Mouse (Mus musculus): ENCODE results near the gene Mbl1. TPM values are rescaled to one million over a fixed set of nuclear protein-coding genes. Genes with fewer than 3 reads are reported as not detected.

Mbl1 gene
- not detected for polyA plus RNA-seq (2017; shearing (Covaris generic))

GRCm38 (mm10) chr14:41151220-41151898 lies at the start of gene Mbl1:
Gene Mbl1 (plus strand): TSS chr14:41151458.

GRCm38 (mm10) chr14:41104853-41105444 lies 46.3 kb upstream of the Mbl1 start, which contains the start of gene Mat1a:
Gene Mat1a (plus strand): TSS chr14:41105035.

GRCm38 (mm10) chr14:41131540-41131939 lies 19.7 kb upstream of the Mbl1 start, which contains the start of gene Sftpa1:
Gene Sftpa1 (plus strand): TSS chr14:41131782.

GRCm38 (mm10) chr14:41185059-41185821 lies 34.0 kb downstream of the Mbl1 start, which contains the start of gene Sftpd:
Gene Sftpd (minus strand): TSS chr14:41185149.

Other genes with a start within 250 kb of the Mbl1 start
- 107 TPM for gene Tspan14, start 184.7 kb upstream of the Mbl1 start, polyA plus RNA-seq (2017; shearing (Covaris generic))
- gene Fam213a, start 137.7 kb upstream of the Mbl1 start, polyA plus RNA-seq (2017; shearing (Covaris generic)): 8.6 TPM
- gene Dydc2, start 82.2 kb upstream of the Mbl1 start, polyA plus RNA-seq (2017; shearing (Covaris generic)): not detected
- gene Dydc1, start 78.5 kb upstream of the Mbl1 start, polyA plus RNA-seq (2017; shearing (Covaris generic)): not detected
- not detected for gene Mat1a, start 46.4 kb upstream of the Mbl1 start, polyA plus RNA-seq (2017; shearing (Covaris generic))
- not detected for gene Sftpa1, start 19.7 kb upstream of the Mbl1 start, polyA plus RNA-seq (2017; shearing (Covaris generic))
- gene Sftpd, start 33.7 kb downstream of the Mbl1 start, polyA plus RNA-seq (2017; shearing (Covaris generic)): not detected
- gene Gm2832, start 127.3 kb downstream of the Mbl1 start, polyA plus RNA-seq (2017; shearing (Covaris generic)): not detected
- not detected for gene Gm5798, start 197.2 kb downstream of the Mbl1 start, polyA plus RNA-seq (2017; shearing (Covaris generic))
- not detected for gene Gm7945, start 234.9 kb downstream of the Mbl1 start, polyA plus RNA-seq (2017; shearing (Covaris generic))